Mouse (Mus musculus) cortical plate, adult 2 months (tissue): Measurements from ENCODE around the gene Tmem87a. TPM values are rescaled to one million over a fixed set of nuclear protein-coding genes. Genes with fewer than 3 reads are reported as not detected.

Experiments
- H3K27ac ChIP-seq: fragments of 200-500 bp; 2 replicates; pipeline ENCODE4 v1.5.1; 2012; ENCODE audit warnings: low read length, control low read depth, inconsistent platforms; ENCODE audit not compliant: insufficient read depth
- H3K4me1 ChIP-seq: fragments of 200-500 bp; 2 replicates; pipeline ENCODE4 v1.6.1; 2011; ENCODE audit warnings: low read length; ENCODE audit not compliant: control insufficient read depth, insufficient read depth
- H3K4me3 ChIP-seq: fragments of 200-500 bp; 2 replicates; pipeline ENCODE4 v1.5.1; 2011; ENCODE audit warnings: mild to moderate bottlenecking, low read length, control low read depth; ENCODE audit not compliant: insufficient read depth
- CTCF ChIP-seq: fragments of 200-500 bp; IDR thresholded peaks from 2 replicates; pipeline ENCODE4 v1.5.1; 2011; ENCODE audit warnings: mild to moderate bottlenecking, control low read depth, low read length; ENCODE audit not compliant: insufficient read depth; ENCODE audit errors: extremely low read depth
- POLR2A ChIP-seq: fragments of 200-500 bp; IDR thresholded peaks from 2 replicates; pipeline ENCODE4 v1.6.1; 2011; ENCODE audit warnings: mild to moderate bottlenecking, low read length, control low read depth; ENCODE audit not compliant: insufficient read depth; ENCODE audit errors: extremely low read depth
- polyA plus RNA-seq: library from polyadenylated mRNA; depleted of rRNA; stranded (reverse); fragments of >200 nt; gene quantifications from 2 replicates; pipeline ENCODE4 v1.2.3, GENCODE M21; 2012

The Tmem87a gene
- polyA plus RNA-seq, 1 experiment: 24.4 TPM

- Histone ChIP-seq H3K27ac (peak overlapping the region; percentile 92), H3K4me1 (peaks cover 6% of the 10 kb centered on the region), H3K4me3 (peak overlapping the region; percentile 75)
- TF ChIP-seq POLR2A: no peak
- no peak for TF ChIP-seq CTCF
Measured at GRCm38 (mm10) chr2:120404823-120405765, 1.2 kb upstream of the Tmem87a start.

- Histone ChIP-seq H3K4me3 (peak within 1 kb of the TSS; percentile 75), H3K4me1 (peaks cover 6% of the 10 kb centered on the region), H3K27ac (peak within 1 kb of the TSS; percentile 92)
- TF ChIP-seq CTCF (no peak), POLR2A (no peak)
Measured at GRCm38 (mm10) chr2:120403653-120403985, 294 bp downstream of the Tmem87a start, which contains the start of gene Ganc. Ganc (plus strand) TSS chr2:120403896.

- TF ChIP-seq POLR2A (no peak), CTCF (no peak)
- Histone ChIP-seq H3K27ac (no peak overlapping the region), H3K4me1 (peaks cover 6% of the 10 kb centered on the region), H3K4me3 (peak overlapping the region; percentile 75; the same call in 1 of the 2 replicates)
Measured at GRCm38 (mm10) chr2:120402813-120403212, 1.1 kb downstream of the Tmem87a start.

GRCm38 (mm10) chr2:120397951-120398350 is 6.0 kb downstream of the Tmem87a start:
- H3K27ac ChIP-seq: no peak overlapping the region
- TF ChIP-seq POLR2A (no peak), CTCF (no peak)
- peaks cover 4% of the 10 kb centered on the region for H3K4me1 ChIP-seq
- no peak overlapping the region for H3K4me3 ChIP-seq

GRCm38 (mm10) chr2:120392406-120392805 is 11.5 kb downstream of the Tmem87a start:
- no peak overlapping the region for H3K4me3 ChIP-seq
- TF ChIP-seq CTCF (no peak), POLR2A (no peak)

GRCm38 (mm10) chr2:120390934-120391333 is 13.0 kb downstream of the Tmem87a start:
- Histone ChIP-seq H3K27ac (no peak overlapping the region), H3K4me3 (no peak overlapping the region), H3K4me1 (no peaks in the 10 kb centered on the region)
- TF ChIP-seq POLR2A: no peak
- no peak for TF ChIP-seq CTCF

More at GRCm38 (mm10) chr2:120392406-120392805, 11.5 kb downstream of the Tmem87a start:
- H3K27ac ChIP-seq: no peak overlapping the region
- no peaks in the 10 kb centered on the region for H3K4me1 ChIP-seq

GRCm38 (mm10) chr2:120389376-120389775 is 14.5 kb downstream of the Tmem87a start:
- Histone ChIP-seq H3K4me1 (no peaks in the 10 kb centered on the region), H3K4me3 (no peak overlapping the region), H3K27ac (no peak overlapping the region)
- TF ChIP-seq POLR2A (no peak), CTCF (no peak)

- TF ChIP-seq CTCF (no peak), POLR2A (no peak)
- Histone ChIP-seq H3K27ac (no peak overlapping the region), H3K4me3 (no peak overlapping the region), H3K4me1 (no peaks in the 10 kb centered on the region)
Measured at GRCm38 (mm10) chr2:120387291-120387690, 16.6 kb downstream of the Tmem87a start.

GRCm38 (mm10) chr2:120386264-120386663 is 17.6 kb downstream of the Tmem87a start:
- no peak for TF ChIP-seq CTCF
- no peak for TF ChIP-seq POLR2A
- Histone ChIP-seq H3K4me1 (no peaks in the 10 kb centered on the region), H3K27ac (no peak overlapping the region), H3K4me3 (no peak overlapping the region)

GRCm38 (mm10) chr2:120373858-120374257 is 30.1 kb downstream of the Tmem87a start:
- TF ChIP-seq CTCF (no peak), POLR2A (no peak)
- H3K4me3 ChIP-seq: no peak overlapping the region
- H3K4me1 ChIP-seq: no peaks in the 10 kb centered on the region
- H3K27ac ChIP-seq: no peak overlapping the region
